Mouse (Mus musculus): ENCODE data around the gene Phyhd1.

Phyhd1 gene

DNA sequence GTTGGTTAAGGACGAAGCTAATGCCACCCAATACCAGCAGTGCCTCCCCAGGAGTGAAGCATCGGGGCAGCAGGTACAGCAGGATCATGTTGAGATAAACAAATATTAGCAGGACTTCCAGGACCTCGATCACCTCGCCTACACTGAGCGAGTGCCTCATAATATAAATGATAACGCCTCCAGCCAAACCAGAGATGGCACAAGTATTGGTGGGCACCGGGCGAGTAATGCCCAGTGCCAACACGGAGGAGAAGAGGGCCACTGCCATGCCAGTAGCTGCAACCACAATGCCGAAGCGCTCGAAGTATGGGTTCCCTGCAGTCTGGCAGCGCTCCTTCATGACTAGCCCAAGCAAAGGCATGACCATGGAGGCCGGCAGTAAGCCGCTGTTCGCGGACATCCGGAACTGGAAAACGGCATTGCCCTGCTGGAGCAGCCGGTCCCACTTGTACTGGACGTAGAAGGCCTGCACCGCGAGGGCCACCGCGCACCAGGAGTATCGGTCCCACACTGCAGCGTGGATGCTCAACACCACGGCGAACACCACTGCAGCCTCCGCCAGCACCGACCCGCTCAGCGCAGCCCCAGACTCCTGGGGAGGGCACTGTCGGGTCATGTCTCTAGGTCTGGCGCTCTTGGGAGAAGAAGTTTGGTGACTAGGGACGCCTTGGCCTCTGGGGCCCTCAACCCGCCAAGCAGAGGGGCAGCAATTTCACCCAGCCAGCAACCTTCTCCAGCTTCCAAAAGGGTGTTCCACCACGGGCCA, 19.6 kb downstream of the Phyhd1 start:
- no peak for DNase-seq

DNA sequence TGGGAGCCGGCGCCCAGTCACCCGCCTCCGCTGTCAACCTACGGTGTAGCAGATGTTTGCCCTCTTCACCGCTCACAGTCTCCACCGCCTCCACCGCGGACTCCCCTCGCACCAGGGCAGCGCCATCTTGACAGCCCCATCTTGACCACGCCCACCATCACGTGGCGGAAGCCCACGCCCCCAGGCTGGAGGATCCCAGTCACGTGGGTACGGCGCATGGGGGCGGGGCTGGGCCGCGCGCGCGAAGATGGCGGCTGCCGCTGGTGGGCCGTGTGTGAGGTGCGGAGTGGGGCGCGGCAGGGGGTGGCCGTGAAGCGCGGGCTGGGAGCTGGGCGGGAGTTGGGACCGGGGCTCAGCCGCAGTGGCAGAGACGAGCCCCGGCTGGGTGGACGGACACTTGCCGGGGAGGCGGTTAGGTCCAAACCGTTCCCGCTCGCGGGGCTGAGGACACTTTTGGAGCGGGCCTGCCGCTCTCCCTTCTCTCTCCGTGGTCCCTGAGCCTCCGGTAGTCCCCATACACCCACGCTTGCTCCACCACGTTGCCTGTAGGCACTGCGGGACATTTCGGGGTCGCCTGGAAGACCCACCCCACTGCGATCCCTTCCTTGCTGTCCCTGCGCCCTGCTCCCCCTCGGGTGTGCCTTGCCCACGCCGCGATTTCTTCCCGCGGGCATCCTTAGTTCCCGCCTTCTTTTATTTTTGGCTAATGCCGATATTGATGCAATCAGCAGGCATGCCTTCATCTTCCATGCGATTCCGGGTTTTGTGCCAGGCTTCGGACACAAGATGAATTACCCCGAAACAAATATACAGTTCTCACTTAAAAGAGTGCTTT, 20.4 kb downstream of the Phyhd1 start, which contains the start of the genes Dolk and Nup188:
Dolk (minus strand) TSS at position 143 of the 835 bp plus-strand sequence.
Nup188 (plus strand) TSS at position 206 of the 835 bp plus-strand sequence.
- peak; percentile 90 for DNase-seq

DNA sequence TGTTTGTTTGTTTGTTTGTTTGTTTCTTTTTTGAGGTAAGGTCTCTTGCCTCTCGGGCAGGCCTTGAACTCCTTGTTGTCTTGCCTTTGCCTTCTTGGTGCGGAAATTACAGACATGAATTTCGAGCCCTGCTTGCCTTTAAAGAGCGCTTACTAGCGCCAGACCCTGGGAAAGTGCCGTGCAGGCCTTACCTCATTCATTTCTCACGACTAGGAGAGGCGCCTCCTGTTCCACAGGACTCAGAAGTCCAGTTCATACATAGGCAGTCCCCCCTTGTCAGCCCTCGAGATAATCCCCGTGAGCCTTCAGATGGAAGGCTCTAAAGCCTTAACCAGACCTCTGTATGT, 21.0 kb downstream of the Phyhd1 start:
- DNase-seq = no peak

DNA sequence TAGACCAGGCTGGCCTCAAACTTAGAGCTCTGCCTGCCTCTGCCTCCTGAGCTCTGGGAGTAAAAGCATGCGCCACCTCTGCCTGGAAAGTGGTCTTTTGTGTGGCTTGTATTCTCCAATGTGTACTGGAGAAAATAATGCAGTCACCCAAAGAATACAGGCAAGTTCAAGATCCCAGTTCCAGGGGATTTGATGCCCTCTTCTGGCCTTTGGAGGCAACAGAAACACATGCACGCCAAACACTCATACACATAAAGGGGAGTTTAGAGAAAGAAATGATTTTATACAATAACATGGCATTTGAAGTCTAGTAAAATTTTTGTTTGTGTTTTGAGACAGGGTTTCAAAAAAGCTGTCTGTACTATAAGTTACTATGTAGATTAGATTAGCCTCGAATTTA, 33.5 kb downstream of the Phyhd1 start:
- no peak for DNase-seq

DNA sequence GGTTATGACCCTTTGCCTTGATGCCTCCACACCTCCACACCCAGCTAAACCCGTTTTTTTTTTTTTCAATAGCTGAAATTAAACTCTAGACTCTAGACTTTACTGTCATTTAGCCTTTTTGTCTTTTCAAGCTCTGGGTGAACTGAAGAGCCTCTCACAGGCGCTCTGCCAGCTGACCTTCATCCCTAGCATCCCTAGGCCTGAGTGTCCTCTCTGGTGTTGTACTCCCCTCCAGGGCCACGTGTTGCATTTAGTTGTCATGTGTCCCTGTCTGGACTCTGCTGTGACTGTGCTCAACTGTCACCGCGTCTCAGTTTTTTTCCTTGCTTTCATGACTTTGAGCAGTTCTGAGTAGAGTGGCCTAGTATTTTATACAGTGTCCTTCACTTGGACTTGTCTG, 34.0 kb downstream of the Phyhd1 start:
- peak; percentile 20 for DNase-seq

DNA sequence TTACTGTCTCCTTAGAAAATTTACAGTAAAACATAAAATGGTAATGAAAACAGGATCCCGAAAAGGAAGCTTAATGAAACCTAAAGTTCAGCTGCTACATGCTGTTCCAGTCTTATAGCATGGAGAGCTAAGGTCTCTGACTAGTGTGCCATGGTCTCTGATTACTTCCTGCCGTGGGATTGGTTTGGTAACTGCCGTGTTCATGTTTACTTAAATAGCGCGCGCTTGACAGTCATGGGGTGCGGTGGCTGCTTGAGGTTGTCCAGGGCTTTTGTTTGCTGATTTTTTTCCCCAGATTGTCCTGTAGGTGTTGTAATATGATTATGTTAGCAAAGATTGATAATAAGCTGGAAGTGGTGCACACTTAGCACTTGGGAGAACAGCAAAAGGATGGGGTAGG, 40.1 kb downstream of the Phyhd1 start:
- no peak for DNase-seq

DNA sequence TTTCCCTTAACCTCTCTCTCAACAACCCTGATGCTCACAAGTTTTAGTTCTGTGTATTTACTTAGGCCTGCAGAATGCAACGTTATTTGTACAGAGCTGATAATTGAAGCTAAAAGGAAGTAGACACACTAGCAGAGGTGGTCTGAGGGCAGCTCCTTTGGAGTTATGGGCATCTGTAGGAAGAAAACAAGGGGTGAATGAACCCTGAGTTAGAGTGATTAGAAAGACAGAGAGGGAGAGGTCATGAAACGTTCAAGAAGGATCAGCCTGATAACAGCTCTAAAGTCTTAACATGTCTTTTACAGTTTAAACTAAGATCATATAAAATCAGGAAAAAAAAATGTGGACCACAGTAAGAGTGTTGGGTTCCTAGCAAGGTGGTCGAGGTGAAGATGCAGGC, 43.3 kb downstream of the Phyhd1 start:
- DNase-seq = no peak

DNA sequence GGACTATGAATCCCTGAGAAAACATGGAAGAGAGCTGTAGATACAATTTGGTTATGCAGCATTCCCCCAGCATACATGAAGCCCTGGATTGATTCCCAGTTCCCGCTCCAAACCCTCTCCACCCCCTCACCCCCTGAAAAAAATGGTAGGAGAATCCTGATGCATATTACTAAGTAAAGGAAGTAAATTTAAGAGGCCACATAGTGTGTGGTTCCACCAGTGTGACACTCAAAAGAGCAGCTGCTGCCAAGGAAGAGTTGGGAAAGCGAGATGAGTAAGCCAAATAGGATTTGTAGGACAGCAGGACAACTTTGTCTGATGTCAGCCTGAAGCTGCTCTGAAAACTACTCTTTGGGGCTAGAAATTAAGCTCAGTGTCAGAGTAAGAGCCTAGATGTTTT, 45.5 kb downstream of the Phyhd1 start:
- no peak for DNase-seq

DNA sequence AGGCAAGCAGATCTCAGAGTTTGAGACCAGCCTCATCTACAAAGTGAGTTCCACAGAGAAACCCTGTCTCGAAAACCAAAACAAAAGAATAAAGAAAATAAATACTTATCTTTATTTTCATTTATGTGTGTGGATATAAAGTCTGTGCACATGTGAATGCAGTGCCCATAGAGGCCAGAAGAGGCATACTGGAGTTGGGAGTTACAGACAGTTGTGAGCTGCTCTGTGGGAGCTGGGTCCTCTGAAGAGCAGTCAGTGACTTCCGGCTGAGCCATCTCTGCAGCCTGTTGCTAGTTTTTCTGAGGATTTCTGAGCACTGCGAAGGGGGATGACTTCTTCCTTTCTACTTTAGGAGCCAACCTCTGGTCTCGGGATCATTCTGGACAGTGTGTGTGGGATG, 50.1 kb downstream of the Phyhd1 start:
- DNase-seq = no peak

DNA sequence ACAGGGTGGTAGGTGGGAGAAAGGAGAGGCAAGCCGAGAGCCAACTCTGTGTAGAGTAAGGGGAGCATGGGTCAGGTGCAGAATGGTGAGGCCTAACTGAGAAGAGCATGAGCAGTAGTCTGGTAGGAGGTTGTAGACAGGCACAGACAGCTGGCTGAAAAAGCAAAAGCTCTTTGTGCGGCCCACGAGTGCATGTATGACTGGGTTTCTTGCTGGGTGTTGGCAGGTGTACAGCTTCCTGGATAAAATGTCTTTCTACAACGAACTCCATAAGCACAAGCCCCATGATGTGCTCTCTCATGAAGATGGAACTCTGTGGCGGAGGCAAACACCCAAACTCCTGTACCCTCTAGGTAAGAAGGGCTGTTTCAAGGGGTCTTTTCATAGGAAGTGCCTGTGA, 51.0 kb downstream of the Phyhd1 start:
- no peak for DNase-seq

DNA sequence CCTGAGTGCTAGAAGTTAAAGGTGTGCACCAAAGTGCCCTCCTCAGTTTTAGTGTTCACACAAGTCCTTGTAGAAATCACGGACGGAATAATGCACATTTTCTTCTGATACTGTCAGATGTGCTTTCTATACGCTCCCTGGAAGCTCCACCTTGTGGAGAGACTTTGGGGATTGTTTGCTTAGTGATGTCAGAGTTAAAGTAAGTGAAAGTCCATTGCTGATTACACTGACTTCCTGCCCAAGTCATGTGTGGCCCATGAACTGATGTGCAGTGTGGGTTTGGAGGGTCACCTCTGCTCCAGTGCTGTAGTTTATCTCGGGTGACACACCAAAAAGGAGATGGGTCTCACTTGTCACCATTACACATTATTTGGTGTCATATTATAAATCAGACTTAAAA, 53.3 kb downstream of the Phyhd1 start:
- DNase-seq = no peak

DNA sequence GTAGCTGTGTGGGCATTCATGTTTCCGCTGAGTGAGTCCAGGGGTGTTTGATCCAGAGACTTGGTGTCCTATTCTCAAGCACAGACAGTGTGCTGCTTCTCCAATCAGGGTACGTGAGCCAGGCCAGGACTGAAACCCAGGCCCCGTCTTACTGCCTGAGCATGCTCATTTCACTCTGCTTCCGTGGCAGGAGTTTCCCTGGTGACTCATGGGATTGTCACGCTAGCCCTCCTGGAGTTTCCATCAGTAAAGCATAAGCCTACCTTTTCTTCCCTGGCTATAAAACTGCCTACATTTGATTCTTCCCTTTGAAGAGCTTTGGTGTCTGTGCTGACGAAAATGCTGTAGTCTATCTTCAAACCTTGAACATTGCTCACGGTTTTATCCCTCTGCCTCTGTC, 57.1 kb downstream of the Phyhd1 start:
- no peak for DNase-seq

DNA sequence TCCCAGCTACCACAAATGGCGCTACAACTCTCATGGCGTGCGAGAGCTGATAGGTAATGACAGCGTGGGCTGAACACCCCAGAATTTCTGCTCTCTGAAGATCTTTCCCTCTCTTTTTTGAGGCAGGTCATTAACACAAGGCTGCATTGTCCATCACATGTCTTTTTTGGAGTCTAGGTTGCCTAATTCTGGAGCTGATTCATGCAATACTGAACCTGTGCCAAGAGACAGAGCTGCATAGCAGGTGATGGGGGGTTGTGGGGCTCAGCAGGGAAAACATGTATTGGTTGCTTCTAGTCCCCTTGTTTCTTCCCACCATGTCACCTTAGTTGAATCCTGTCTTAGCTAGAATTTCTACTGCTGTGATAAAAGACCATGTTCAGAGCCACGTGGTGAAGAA, 59.3 kb downstream of the Phyhd1 start:
- DNase-seq = no peak

DNA sequence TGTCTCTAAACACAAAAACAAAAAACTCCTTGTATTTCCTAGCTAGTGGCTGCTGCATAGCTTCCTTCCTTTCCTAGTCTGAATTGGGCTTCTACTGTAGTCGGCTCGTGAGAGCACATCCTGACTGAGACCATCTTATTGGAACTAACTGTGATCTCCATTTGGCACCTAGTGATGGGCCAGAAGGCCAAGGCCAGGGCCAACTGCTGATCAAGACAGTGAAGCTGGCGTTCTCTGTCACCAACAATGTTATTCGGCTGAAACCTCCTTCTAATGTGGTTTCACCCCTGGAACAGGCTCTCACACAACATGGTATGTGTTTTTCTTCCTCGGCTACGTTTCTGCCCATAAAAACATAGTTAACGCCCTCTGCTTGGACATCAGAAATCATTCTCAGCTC, 61.3 kb downstream of the Phyhd1 start:
- DNase-seq = no peak

DNA sequence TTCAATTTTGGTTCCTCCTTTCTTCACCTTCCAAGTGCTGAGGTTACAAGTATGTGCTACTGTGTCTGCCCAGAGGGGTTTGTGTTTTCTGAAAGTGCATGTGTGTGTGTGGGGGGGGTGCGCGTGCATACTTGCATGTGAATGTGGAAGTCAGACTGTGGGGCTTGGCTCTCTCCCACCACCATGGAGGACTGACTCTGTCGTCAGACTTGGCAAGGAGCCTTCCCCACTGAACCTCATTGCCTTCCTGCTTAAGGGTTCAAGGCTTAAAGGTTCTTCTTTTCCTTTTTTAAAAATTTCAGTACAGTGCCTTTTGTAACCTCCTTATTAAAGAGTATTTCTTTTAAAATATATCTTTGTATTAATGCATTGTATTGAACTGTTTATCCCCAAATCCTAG, 62.8 kb downstream of the Phyhd1 start:
- no peak for DNase-seq

All from kidney, adult 11 months (tissue).